Mouse (Mus musculus) neural tube, embryonic 13.5 days (tissue): ENCODE measurements at regions not wholly inside any gene's neighbourhood (a gene's known extent, or its start where the extent isn't known, plus 50 kb on each side); places are given as distances from the start of the nearest gene placed in this dataset.

ENCODE experiments used
- ATAC-seq: fragments of 200-750 bp; cut with Nextera tagmentation; 2 replicates; pipeline ENCODE4 v1.8.0; 2017; ENCODE audit warnings: low read depth, mild to moderate bottlenecking, moderate TSS enrichment, moderate library complexity
- H3K27ac ChIP-seq: fragments of 300-500 bp; sonication (generic); replicated peaks from 2 replicates; pipeline ENCODE4 v1.5.1; 2015; ENCODE audit warnings: moderate library complexity, mild to moderate bottlenecking, inconsistent platforms
- H3K27me3 ChIP-seq: fragments of 300-500 bp; sonication (generic); 2 replicates; pipeline ENCODE4 v1.6.1; 2015; ENCODE audit warnings: mild to moderate bottlenecking, inconsistent platforms
- H3K36me3 ChIP-seq: fragments of 300-500 bp; sonication (generic); 2 replicates; pipeline ENCODE4 v1.6.1; 2015; ENCODE audit warnings: mild to moderate bottlenecking, inconsistent platforms
- H3K4me1 ChIP-seq: fragments of 300-500 bp; sonication (generic); replicated peaks from 2 replicates; pipeline ENCODE4 v1.6.1; 2015; ENCODE audit warnings: inconsistent platforms
- H3K4me2 ChIP-seq: fragments of 300-500 bp; sonication (generic); 2 replicates; pipeline ENCODE4 v1.6.1; 2015; ENCODE audit warnings: inconsistent platforms, mild to moderate bottlenecking, moderate library complexity
- H3K4me3 ChIP-seq: fragments of 300-500 bp; sonication (generic); 2 replicates; pipeline ENCODE4 v1.5.1; 2015; ENCODE audit warnings: mild to moderate bottlenecking, inconsistent platforms
- H3K9ac ChIP-seq: fragments of 300-500 bp; sonication (generic); 2 replicates; pipeline ENCODE4 v1.6.1; 2015; ENCODE audit warnings: moderate library complexity, mild to moderate bottlenecking, inconsistent platforms
- H3K9me3 ChIP-seq: fragments of 300-500 bp; sonication (generic); 2 replicates; pipeline ENCODE4 v1.6.1; 2016; ENCODE audit warnings: inconsistent platforms
- WGBS: fragments of 180-500 bp; shearing (Covaris S2); methylation state at CpG from one replicate; pipeline ENCODE4 v1.1.7; 2015; 5-methylcytosine and 5-hydroxymethylcytosine counted together

DNA sequence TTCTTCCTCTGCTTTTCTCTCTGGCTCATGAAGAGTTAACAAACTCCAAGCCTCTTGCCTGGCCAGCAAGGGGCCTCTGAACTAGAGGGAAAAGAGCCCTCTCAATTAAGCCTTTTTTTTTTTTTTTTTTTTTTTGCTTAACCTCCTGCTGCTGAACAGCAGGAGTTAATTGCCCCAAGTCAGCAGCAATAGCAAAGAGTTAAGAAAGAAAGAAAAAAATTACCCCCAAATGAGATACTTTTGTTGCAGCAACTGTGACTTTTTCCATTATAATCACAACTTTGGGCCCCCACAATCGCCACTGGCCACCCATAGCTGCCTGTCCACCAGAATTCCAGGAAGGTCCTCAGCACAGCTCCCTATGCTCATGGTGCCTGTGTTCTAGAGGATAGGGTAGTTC is 60.4 kb upstream of the Zmat1 start:
- H3K4me1 ChIP-seq, result no peaks in the 10 kb centered on the region
- no peaks in the 10 kb centered on the region for H3K9me3 ChIP-seq
- 21% methylated on average over 1 of the region's 1 CpGs for WGBS
- H3K4me3 ChIP-seq, result no peak overlapping the region
- no peak overlapping the region for H3K4me2 ChIP-seq
- H3K27ac ChIP-seq, result no peak overlapping the region
- no peaks in the 10 kb centered on the region for H3K36me3 ChIP-seq
- H3K9ac ChIP-seq, result no peak overlapping the region
- no peaks in the 10 kb centered on the region; the same call in 1 of the 2 replicates for H3K27me3 ChIP-seq
- no peak for ATAC-seq

DNA sequence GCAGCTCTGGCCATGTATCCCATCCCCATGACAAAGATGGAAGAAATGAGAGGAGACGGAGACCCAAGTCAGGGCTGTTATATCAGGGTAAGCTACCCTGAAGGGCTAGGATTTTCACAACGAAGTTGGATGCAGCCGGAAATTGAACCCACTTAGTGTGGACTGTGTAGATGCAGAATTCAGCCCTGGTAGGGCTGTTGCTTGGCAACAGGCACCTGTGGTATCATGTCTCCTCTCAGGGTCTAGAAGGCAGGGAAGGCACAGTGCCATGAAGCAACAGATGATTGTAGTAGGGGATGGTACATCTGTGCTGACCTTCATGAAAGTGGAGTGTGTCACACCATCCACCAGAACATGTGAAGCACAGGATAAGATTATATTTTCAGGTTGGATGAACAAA is 51.2 kb upstream of the Zmat1 start:
- Histone ChIP-seq H3K4me3 (no peak overlapping the region), H3K27me3 (no peaks in the 10 kb centered on the region; the same call in 1 of the 2 replicates), H3K4me2 (no peak overlapping the region), H3K9ac (no peak overlapping the region), H3K36me3 (no peaks in the 10 kb centered on the region), H3K9me3 (no peaks in the 10 kb centered on the region), H3K4me1 (no peaks in the 10 kb centered on the region), H3K27ac (no peak overlapping the region)
- no peak for ATAC-seq
- WGBS, result 76% methylated on average over 3 of the region's 3 CpGs

DNA sequence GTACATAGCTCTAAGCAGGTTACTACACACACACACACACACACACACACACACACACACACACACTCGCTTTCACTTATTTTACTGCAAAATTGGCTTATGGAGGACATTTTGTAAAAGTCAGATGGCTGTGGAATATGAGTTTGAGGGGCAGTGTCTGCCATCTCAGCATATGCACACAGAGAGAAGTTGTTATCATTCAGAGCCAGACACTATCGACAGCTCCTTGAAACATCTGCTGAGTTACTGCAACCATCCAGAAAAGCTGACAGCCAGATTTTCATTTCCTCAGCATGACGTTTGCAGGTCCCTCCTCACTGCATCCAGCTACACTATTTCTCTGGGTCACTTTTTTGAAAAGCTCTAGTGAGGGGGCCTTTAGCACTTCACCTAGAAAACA is 49.9 kb upstream of the Zmat1 start:
- H3K4me1 ChIP-seq, result no peaks in the 10 kb centered on the region
- 64% methylated on average over 3 of the region's 3 CpGs for WGBS
- no peaks in the 10 kb centered on the region for H3K36me3 ChIP-seq
- no peak overlapping the region for H3K27ac ChIP-seq
- H3K4me2 ChIP-seq, result no peak overlapping the region
- no peaks in the 10 kb centered on the region for H3K9me3 ChIP-seq
- no peak overlapping the region for H3K4me3 ChIP-seq
- H3K9ac ChIP-seq, result no peak overlapping the region
- peaks cover 2% of the 10 kb centered on the region for H3K27me3 ChIP-seq
- no peak for ATAC-seq
